Mouse (Mus musculus): ENCODE data around the gene Abhd6.

- TF ChIP-seq CTCF (IDR thresholded peaks at IDR 0.05; ENCODE audit: low read depth) (no peak), EP300 (IDR thresholded peaks at IDR 0.05; ENCODE audit: low read depth) (no peak)
Observed at GRCm38 (mm10) chr14:8028086-8028485, 25.4 kb downstream of the Abhd6 start.

Data from liver, embryonic 14.5 days (tissue).